Mouse (Mus musculus): Measurements from ENCODE around the gene Fam3b. TPM values are rescaled to one million over a fixed set of nuclear protein-coding genes. Genes with fewer than 3 reads are reported as not detected.

The Fam3b gene
- polyA plus RNA-seq, 1 experiment from 2014 or later: not detected

GRCm38 (mm10) chr16:97529241-97529640, 14.6 kb upstream of the Fam3b start:
- Histone ChIP-seq H3K4me3 (ENCODE audit: low read depth, low read length) (no peak overlapping the region), H3K27ac (replicated peaks; ENCODE audit: low read depth, low read length) (no peak overlapping the region), H3K36me3 (replicated peaks; ENCODE audit: control insufficient read depth, insufficient read depth, low read depth, low read length) (no peaks in the 10 kb centered on the region), H3K4me1 (ENCODE audit: control insufficient read depth, insufficient read depth, low read length) (no peaks in the 10 kb centered on the region), H3K9ac (replicated peaks; ENCODE audit: low read length) (no peak overlapping the region), H3K4me2 (ENCODE audit: low read depth, low read length) (no peak overlapping the region), H3K9me3 (replicated peaks; ENCODE audit: control insufficient read depth, low read length) (no peaks in the 10 kb centered on the region), H3K27me3 (ENCODE audit: control insufficient read depth, insufficient read depth, low read length) (no peaks in the 10 kb centered on the region)
- DNase-seq (ENCODE audit: low spot score): no peak
- ATAC-seq (replicated peaks; ENCODE audit: insufficient number of reproducible peaks, low FRiP score, low TSS enrichment, low read depth): no peak
- 87% methylated on average over 2 of the region's 2 CpGs for WGBS

- Histone ChIP-seq H3K9ac (replicated peaks; ENCODE audit: low read length) (no peak overlapping the region), H3K27ac (replicated peaks; ENCODE audit: low read depth, low read length) (no peak overlapping the region), H3K27me3 (ENCODE audit: control insufficient read depth, insufficient read depth, low read length) (no peaks in the 10 kb centered on the region), H3K4me1 (ENCODE audit: control insufficient read depth, insufficient read depth, low read length) (no peaks in the 10 kb centered on the region), H3K4me2 (ENCODE audit: low read depth, low read length) (no peak overlapping the region), H3K4me3 (ENCODE audit: low read depth, low read length) (no peak overlapping the region), H3K9me3 (replicated peaks; ENCODE audit: control insufficient read depth, low read length) (no peaks in the 10 kb centered on the region), H3K36me3 (replicated peaks; ENCODE audit: control insufficient read depth, insufficient read depth, low read depth, low read length) (no peaks in the 10 kb centered on the region)
- DNase-seq (ENCODE audit: low spot score) (peak; percentile 73), ATAC-seq (replicated peaks; ENCODE audit: insufficient number of reproducible peaks, low FRiP score, low TSS enrichment, low read depth) (no peak)
- WGBS: 20% methylated on average over 1 of the region's 1 CpGs
Measured at GRCm38 (mm10) chr16:97523024-97523423, 8.4 kb upstream of the Fam3b start.

- Histone ChIP-seq H3K4me2 (ENCODE audit: low read depth, low read length) (no peak overlapping the region), H3K9me3 (replicated peaks; ENCODE audit: control insufficient read depth, low read length) (no peaks in the 10 kb centered on the region), H3K27me3 (ENCODE audit: control insufficient read depth, insufficient read depth, low read length) (no peaks in the 10 kb centered on the region), H3K36me3 (replicated peaks; ENCODE audit: control insufficient read depth, insufficient read depth, low read depth, low read length) (no peaks in the 10 kb centered on the region), H3K4me3 (ENCODE audit: low read depth, low read length) (no peak overlapping the region), H3K4me1 (ENCODE audit: control insufficient read depth, insufficient read depth, low read length) (no peaks in the 10 kb centered on the region), H3K27ac (replicated peaks; ENCODE audit: low read depth, low read length) (no peak overlapping the region), H3K9ac (replicated peaks; ENCODE audit: low read length) (no peak overlapping the region)
- WGBS: 82% methylated on average over 6 of the region's 6 CpGs
- ATAC-seq (replicated peaks; ENCODE audit: insufficient number of reproducible peaks, low FRiP score, low TSS enrichment, low read depth) (no peak), DNase-seq (ENCODE audit: low spot score) (no peak)
Measured at GRCm38 (mm10) chr16:97521983-97522382, 7.4 kb upstream of the Fam3b start.

GRCm38 (mm10) chr16:97516341-97516740, 1.7 kb upstream of the Fam3b start:
- no peaks in the 10 kb centered on the region for H3K9me3 ChIP-seq (replicated peaks; ENCODE audit: control insufficient read depth, low read length)
- no peaks in the 10 kb centered on the region for H3K4me1 ChIP-seq (ENCODE audit: control insufficient read depth, insufficient read depth, low read length)
- H3K4me3 ChIP-seq (ENCODE audit: low read depth, low read length): no peak overlapping the region
- 75% methylated on average over 3 of the region's 3 CpGs for WGBS
- no peak overlapping the region for H3K4me2 ChIP-seq (ENCODE audit: low read depth, low read length)
- no peak overlapping the region for H3K9ac ChIP-seq (replicated peaks; ENCODE audit: low read length)
- H3K27ac ChIP-seq (replicated peaks; ENCODE audit: low read depth, low read length): no peak overlapping the region
- H3K36me3 ChIP-seq (replicated peaks; ENCODE audit: control insufficient read depth, insufficient read depth, low read depth, low read length): no peaks in the 10 kb centered on the region
- DNase-seq (ENCODE audit: low spot score) (no peak), ATAC-seq (replicated peaks; ENCODE audit: insufficient number of reproducible peaks, low FRiP score, low TSS enrichment, low read depth) (no peak)
- no peaks in the 10 kb centered on the region for H3K27me3 ChIP-seq (ENCODE audit: control insufficient read depth, insufficient read depth, low read length)

GRCm38 (mm10) chr16:97512347-97512751, 2.3 kb downstream of the Fam3b start:
- DNase-seq (ENCODE audit: low spot score) (no peak), ATAC-seq (replicated peaks; ENCODE audit: insufficient number of reproducible peaks, low FRiP score, low TSS enrichment, low read depth) (no peak)
- no peak overlapping the region for H3K27ac ChIP-seq (replicated peaks; ENCODE audit: low read depth, low read length)

GRCm38 (mm10) chr16:97511495-97511894, 3.1 kb downstream of the Fam3b start:
- ATAC-seq (replicated peaks; ENCODE audit: insufficient number of reproducible peaks, low FRiP score, low TSS enrichment, low read depth): no peak
- H3K4me2 ChIP-seq (ENCODE audit: low read depth, low read length): no peak overlapping the region
- H3K4me3 ChIP-seq (ENCODE audit: low read depth, low read length): no peak overlapping the region
- H3K9me3 ChIP-seq (replicated peaks; ENCODE audit: control insufficient read depth, low read length): no peaks in the 10 kb centered on the region
- no peaks in the 10 kb centered on the region for H3K27me3 ChIP-seq (ENCODE audit: control insufficient read depth, insufficient read depth, low read length)
- no peak for DNase-seq (ENCODE audit: low spot score)
- no peak overlapping the region for H3K27ac ChIP-seq (replicated peaks; ENCODE audit: low read depth, low read length)
- no peaks in the 10 kb centered on the region for H3K4me1 ChIP-seq (ENCODE audit: control insufficient read depth, insufficient read depth, low read length)
- no peaks in the 10 kb centered on the region for H3K36me3 ChIP-seq (replicated peaks; ENCODE audit: control insufficient read depth, insufficient read depth, low read depth, low read length)
- no peak overlapping the region for H3K9ac ChIP-seq (replicated peaks; ENCODE audit: low read length)

More at GRCm38 (mm10) chr16:97512347-97512751, 2.3 kb downstream of the Fam3b start:
- 90% methylated on average over 12 of the region's 12 CpGs for WGBS
- no peaks in the 10 kb centered on the region for H3K4me1 ChIP-seq (ENCODE audit: control insufficient read depth, insufficient read depth, low read length)
- H3K4me2 ChIP-seq (ENCODE audit: low read depth, low read length): no peak overlapping the region
- H3K4me3 ChIP-seq (ENCODE audit: low read depth, low read length): no peak overlapping the region
- H3K27me3 ChIP-seq (ENCODE audit: control insufficient read depth, insufficient read depth, low read length): no peaks in the 10 kb centered on the region
- H3K9me3 ChIP-seq (replicated peaks; ENCODE audit: control insufficient read depth, low read length): no peaks in the 10 kb centered on the region
- H3K36me3 ChIP-seq (replicated peaks; ENCODE audit: control insufficient read depth, insufficient read depth, low read depth, low read length): no peaks in the 10 kb centered on the region
- H3K9ac ChIP-seq (replicated peaks; ENCODE audit: low read length): no peak overlapping the region

- DNase-seq (ENCODE audit: low spot score): no peak
- 43% methylated on average over 5 of the region's 5 CpGs for WGBS
Measured at GRCm38 (mm10) chr16:97510849-97511248, 3.8 kb downstream of the Fam3b start.

GRCm38 (mm10) chr16:97507783-97508182, 6.8 kb downstream of the Fam3b start:
- Histone ChIP-seq H3K36me3 (replicated peaks; ENCODE audit: control insufficient read depth, insufficient read depth, low read depth, low read length) (no peaks in the 10 kb centered on the region), H3K9me3 (replicated peaks; ENCODE audit: control insufficient read depth, low read length) (no peaks in the 10 kb centered on the region), H3K4me2 (ENCODE audit: low read depth, low read length) (no peak overlapping the region), H3K4me1 (ENCODE audit: control insufficient read depth, insufficient read depth, low read length) (no peaks in the 10 kb centered on the region), H3K27me3 (ENCODE audit: control insufficient read depth, insufficient read depth, low read length) (no peaks in the 10 kb centered on the region), H3K4me3 (ENCODE audit: low read depth, low read length) (no peak overlapping the region), H3K9ac (replicated peaks; ENCODE audit: low read length) (no peak overlapping the region), H3K27ac (replicated peaks; ENCODE audit: low read depth, low read length) (no peak overlapping the region)
- ATAC-seq (replicated peaks; ENCODE audit: insufficient number of reproducible peaks, low FRiP score, low TSS enrichment, low read depth): no peak
- DNase-seq (ENCODE audit: low spot score): no peak

More at GRCm38 (mm10) chr16:97510849-97511248, 3.8 kb downstream of the Fam3b start:
- Histone ChIP-seq H3K36me3 (replicated peaks; ENCODE audit: control insufficient read depth, insufficient read depth, low read depth, low read length) (no peaks in the 10 kb centered on the region), H3K4me3 (ENCODE audit: low read depth, low read length) (no peak overlapping the region), H3K27me3 (ENCODE audit: control insufficient read depth, insufficient read depth, low read length) (no peaks in the 10 kb centered on the region), H3K9ac (replicated peaks; ENCODE audit: low read length) (no peak overlapping the region), H3K4me1 (ENCODE audit: control insufficient read depth, insufficient read depth, low read length) (no peaks in the 10 kb centered on the region), H3K9me3 (replicated peaks; ENCODE audit: control insufficient read depth, low read length) (no peaks in the 10 kb centered on the region), H3K27ac (replicated peaks; ENCODE audit: low read depth, low read length) (no peak overlapping the region), H3K4me2 (ENCODE audit: low read depth, low read length) (no peak overlapping the region)
- ATAC-seq (replicated peaks; ENCODE audit: insufficient number of reproducible peaks, low FRiP score, low TSS enrichment, low read depth): no peak
